Mouse (Mus musculus): ENCODE data around the gene Ahcyl2.
"Not testable (repeated sequence)": the region's sequence is repeated elsewhere in the genome, so short reads cannot be mapped to it uniquely, and the experiment has no call there.

The Ahcyl2 gene

GRCm38 (mm10) chr6:29815634-29816033 is 47.8 kb downstream of the Ahcyl2 start:
- no peak for DNase-seq (ENCODE audit: low spot score)

GRCm38 (mm10) chr6:29816371-29816770 is 48.6 kb downstream of the Ahcyl2 start:
- DNase-seq (ENCODE audit: low spot score), result not testable (repeated sequence)

GRCm38 (mm10) chr6:29819309-29819708 is 51.5 kb downstream of the Ahcyl2 start:
- DNase-seq (ENCODE audit: low spot score), result no peak

GRCm38 (mm10) chr6:29820314-29820713 is 52.5 kb downstream of the Ahcyl2 start:
- DNase-seq (ENCODE audit: low spot score), result no peak

- no peak for DNase-seq (ENCODE audit: low spot score)
These were observed 53.1 kb downstream of the Ahcyl2 start for GRCm38 (mm10) chr6:29820926-29821325.

- no peak for DNase-seq (ENCODE audit: low spot score)
These were observed 54.0 kb downstream of the Ahcyl2 start for GRCm38 (mm10) chr6:29821770-29822169.

- DNase-seq (ENCODE audit: low spot score), result no peak
These were observed 57.5 kb downstream of the Ahcyl2 start for GRCm38 (mm10) chr6:29825302-29825701.

- no peak for DNase-seq (ENCODE audit: low spot score)
These were observed 59.8 kb downstream of the Ahcyl2 start for GRCm38 (mm10) chr6:29827291-29828242.

GRCm38 (mm10) chr6:29828574-29829234 is 60.9 kb downstream of the Ahcyl2 start:
- DNase-seq (ENCODE audit: low spot score), result no peak

- DNase-seq (ENCODE audit: low spot score), result no peak
These were observed 64.5 kb downstream of the Ahcyl2 start for GRCm38 (mm10) chr6:29832356-29832755.

GRCm38 (mm10) chr6:29833117-29833516 is 65.3 kb downstream of the Ahcyl2 start:
- no peak for DNase-seq (ENCODE audit: low spot score)

GRCm38 (mm10) chr6:29833568-29834255 is 65.9 kb downstream of the Ahcyl2 start:
- DNase-seq (ENCODE audit: low spot score), result no peak

GRCm38 (mm10) chr6:29835543-29836177 is 67.8 kb downstream of the Ahcyl2 start:
- DNase-seq (ENCODE audit: low spot score), result no peak

- DNase-seq (ENCODE audit: low spot score), result no peak
These were observed 69.8 kb downstream of the Ahcyl2 start for GRCm38 (mm10) chr6:29837579-29837978.

GRCm38 (mm10) chr6:29838531-29838930 is 70.7 kb downstream of the Ahcyl2 start:
- no peak for DNase-seq (ENCODE audit: low spot score)

GRCm38 (mm10) chr6:29840008-29840407 is 72.2 kb downstream of the Ahcyl2 start:
- DNase-seq (ENCODE audit: low spot score), result no peak

GRCm38 (mm10) chr6:29841461-29841860 is 73.7 kb downstream of the Ahcyl2 start:
- no peak for DNase-seq (ENCODE audit: low spot score)

GRCm38 (mm10) chr6:29847643-29848166 is 79.9 kb downstream of the Ahcyl2 start:
- no peak for DNase-seq (ENCODE audit: low spot score)

GRCm38 (mm10) chr6:29848808-29849207 is 81.0 kb downstream of the Ahcyl2 start:
- DNase-seq (ENCODE audit: low spot score), result no peak

GRCm38 (mm10) chr6:29850096-29850495 is 82.3 kb downstream of the Ahcyl2 start:
- DNase-seq (ENCODE audit: low spot score), result no peak

GRCm38 (mm10) chr6:29850747-29851146 is 82.9 kb downstream of the Ahcyl2 start:
- no peak for DNase-seq (ENCODE audit: low spot score)

GRCm38 (mm10) chr6:29851873-29852272 is 84.1 kb downstream of the Ahcyl2 start:
- DNase-seq (ENCODE audit: low spot score), result no peak

Data from ovary, postnatal 10 days (tissue).